Mouse (Mus musculus) MEL (cell line): ENCODE results near the gene Llgl1. TPM values are rescaled to one million over a fixed set of nuclear protein-coding genes. Genes with fewer than 3 reads are reported as not detected.
A peak's percentile ranks its signal among the peaks of the same experiment; 100 is the strongest.

Experiments
- DNase-seq: peaks from one replicate; pipeline ENCODE4 v3.0.0; 2011; ENCODE audit warnings: low read depth, low spot score
- H3K27ac ChIP-seq: 2 replicates; pipeline ENCODE4 v1.5.1; 2012; ENCODE audit warnings: low read depth, mild to moderate bottlenecking, control low read depth, low read length, moderate library complexity; ENCODE audit not compliant: control insufficient read depth
- H3K27me3 ChIP-seq, 2 experiments: fragments of 150-350 bp in 1 of 2; sonication (generic) in 1 of 2; 2 replicates each; pipeline ENCODE4 v1.6.1; 2012; ENCODE audit warnings: low read length in 2 of 2, mild to moderate bottlenecking in 2 of 2, improper control_type of control experiment in 1 of 2, moderate library complexity in 1 of 2; ENCODE audit not compliant: insufficient read depth in 2 of 2, control insufficient read depth in 1 of 2
- H3K36me3 ChIP-seq, 2 experiments: 2 replicates each; pipeline ENCODE4 v1.6.1; 2012 to 2014; ENCODE audit warnings: low read length in 2 of 2, improper control_type of control experiment in 1 of 2, inconsistent platforms in 1 of 2, mild to moderate bottlenecking in 1 of 2; ENCODE audit not compliant: insufficient read depth in 2 of 2, control insufficient read depth in 1 of 2
- H3K4me1 ChIP-seq, 2 experiments: fragments of 150-350 bp in 1 of 2; sonication (generic) in 1 of 2; 2 replicates each; pipeline ENCODE4 v1.6.1; 2012; ENCODE audit warnings: low read length in 2 of 2, improper control_type of control experiment in 1 of 2, mild to moderate bottlenecking in 1 of 2; ENCODE audit not compliant: insufficient read depth in 2 of 2, control insufficient read depth in 1 of 2
- H3K4me3 ChIP-seq, 2 experiments: fragments of 150-350 bp in 1 of 2; sonication (generic) in 1 of 2; 2 replicates each; pipeline ENCODE4 v1.5.1; 2012; ENCODE audit warnings: low read depth in 2 of 2, low read length in 2 of 2, mild to moderate bottlenecking in 2 of 2, moderate library complexity in 2 of 2, control low read depth in 1 of 2, improper control_type of control experiment in 1 of 2; ENCODE audit not compliant: control insufficient read depth in 1 of 2, insufficient read depth in 1 of 2
- H3K79me2 ChIP-seq: 2 replicates; pipeline ENCODE4 v1.6.1; 2012; ENCODE audit warnings: mild to moderate bottlenecking, low read length, moderate library complexity; ENCODE audit not compliant: control insufficient read depth, poor library complexity, insufficient read depth
- H3K9ac ChIP-seq: 2 replicates; pipeline ENCODE4 v1.6.1; 2012; ENCODE audit warnings: low read depth, mild to moderate bottlenecking, control low read depth, low read length, moderate library complexity; ENCODE audit not compliant: control insufficient read depth, poor library complexity, severe bottlenecking
- H3K9me3 ChIP-seq: fragments of 150-350 bp; sonication (generic); replicated peaks from 2 replicates; pipeline ENCODE4 v1.6.1; 2012; ENCODE audit warnings: mild to moderate bottlenecking, low read length, improper control_type of control experiment, moderate library complexity; ENCODE audit not compliant: insufficient read depth
- BHLHE40 ChIP-seq: IDR thresholded peaks from 2 replicates; pipeline ENCODE4 v1.6.1; 2012; ENCODE audit warnings: low read depth, mild to moderate bottlenecking, inconsistent platforms, low read length, improper control_type of control experiment, borderline replicate concordance
- CTCF ChIP-seq, 3 experiments: IDR thresholded peaks in 2 of 3; conservative IDR thresholded peaks in 1 of 3; 2 replicates each; pipeline ENCODE4 v1.5.1; 2011 to 2012; ENCODE audit warnings: low read length in 3 of 3, low read depth in 2 of 3, mild to moderate bottlenecking in 2 of 3, improper control_type of control experiment in 1 of 3, inconsistent platforms in 1 of 3, mixed read lengths in 1 of 3, moderate library complexity in 1 of 3; ENCODE audit not compliant: control insufficient read depth in 1 of 3, insufficient read depth in 1 of 3, poor library complexity in 1 of 3, severe bottlenecking in 1 of 3
- E2F4 ChIP-seq: IDR thresholded peaks from 2 replicates; pipeline ENCODE4 v1.6.1; 2011; ENCODE audit warnings: low read depth, low read length, improper control_type of control experiment, borderline replicate concordance
- ELF1 ChIP-seq: IDR thresholded peaks from 2 replicates; pipeline ENCODE4 v1.6.1; 2014; ENCODE audit warnings: low read depth, mild to moderate bottlenecking, inconsistent platforms, low read length, improper control_type of control experiment, moderate library complexity
- ETS1 ChIP-seq: IDR thresholded peaks from 2 replicates; pipeline ENCODE4 v1.6.1; 2012; ENCODE audit warnings: low read depth, mild to moderate bottlenecking, inconsistent platforms, low read length, improper control_type of control experiment, moderate library complexity
- GABPA ChIP-seq: IDR thresholded peaks from 2 replicates; pipeline ENCODE4 v1.6.1; 2012; ENCODE audit warnings: low read depth, mild to moderate bottlenecking, inconsistent platforms, low read length, improper control_type of control experiment, moderate library complexity
- GATA1 ChIP-seq: IDR thresholded peaks from 2 replicates; pipeline ENCODE4 v1.6.1; 2011; ENCODE audit warnings: low read depth, low read length, improper control_type of control experiment
- KAT2A ChIP-seq: conservative IDR thresholded peaks from 2 replicates; pipeline ENCODE4 v1.6.1; 2012; ENCODE audit warnings: low read depth, low read length, improper control_type of control experiment, inconsistent platforms
- MAFK ChIP-seq: IDR thresholded peaks from 2 replicates; pipeline ENCODE4 v1.6.1; 2011; ENCODE audit warnings: low read depth, mild to moderate bottlenecking, low read length, improper control_type of control experiment, borderline replicate concordance
- MEF2A ChIP-seq: IDR thresholded peaks from 2 replicates; pipeline ENCODE4 v1.6.1; 2014; ENCODE audit warnings: low read depth, mild to moderate bottlenecking, inconsistent platforms, low read length, improper control_type of control experiment; ENCODE audit not compliant: poor library complexity, insufficient replicate concordance, severe bottlenecking; ENCODE audit errors: extremely low read depth
- MXI1 ChIP-seq: IDR thresholded peaks from 2 replicates; pipeline ENCODE4 v1.6.1; 2011; ENCODE audit warnings: mild to moderate bottlenecking, low read depth, low read length, improper control_type of control experiment
- MYB ChIP-seq: IDR thresholded peaks from 2 replicates; pipeline ENCODE4 v1.6.1; 2011; ENCODE audit warnings: mild to moderate bottlenecking, low read depth, low read length, improper control_type of control experiment
- MYC ChIP-seq: IDR thresholded peaks from 2 replicates; pipeline ENCODE4 v1.6.1; 2011; ENCODE audit warnings: low read depth, mild to moderate bottlenecking, low read length, improper control_type of control experiment, moderate library complexity
- NRF1 ChIP-seq: IDR thresholded peaks from 2 replicates; pipeline ENCODE4 v1.6.1; 2014; ENCODE audit warnings: low read depth, mild to moderate bottlenecking, inconsistent platforms, low read length, improper control_type of control experiment, moderate library complexity; ENCODE audit not compliant: poor library complexity, insufficient read depth, severe bottlenecking
- POLR2A ChIP-seq, 2 experiments: IDR thresholded peaks; 2 replicates each; pipeline ENCODE4 v1.6.1; 2011 to 2012; ENCODE audit warnings: low read length in 2 of 2, mild to moderate bottlenecking in 2 of 2, control low read depth in 1 of 2, improper control_type of control experiment in 1 of 2, low read depth in 1 of 2, moderate library complexity in 1 of 2; ENCODE audit not compliant: control insufficient read depth in 1 of 2, insufficient read depth in 1 of 2, poor library complexity in 1 of 2
- POLR2AphosphoS5 ChIP-seq: IDR thresholded peaks from 2 replicates; pipeline ENCODE4 v1.6.1; 2012; ENCODE audit warnings: low read depth, borderline replicate concordance, mild to moderate bottlenecking, inconsistent platforms, low read length, moderate library complexity, mixed read lengths
- RAD21 ChIP-seq: IDR thresholded peaks from 2 replicates; pipeline ENCODE4 v1.6.1; 2011; ENCODE audit warnings: mild to moderate bottlenecking, low read depth, low read length, improper control_type of control experiment
- RCOR1 ChIP-seq: IDR thresholded peaks from 2 replicates; pipeline ENCODE4 v1.6.1; 2012; ENCODE audit warnings: low read depth, mild to moderate bottlenecking, inconsistent platforms, low read length, improper control_type of control experiment
- SIN3A ChIP-seq: IDR thresholded peaks from 2 replicates; pipeline ENCODE4 v1.6.1; 2012; ENCODE audit warnings: low read length, improper control_type of control experiment, inconsistent platforms
- SMC3 ChIP-seq: IDR thresholded peaks from 2 replicates; pipeline ENCODE4 v1.6.1; 2011; ENCODE audit warnings: low read depth, low read length, improper control_type of control experiment
- TBP ChIP-seq: IDR thresholded peaks from 2 replicates; pipeline ENCODE4 v1.8.0; 2011; ENCODE audit warnings: low read depth, low read length, improper control_type of control experiment
- UBTF ChIP-seq: IDR thresholded peaks from 2 replicates; pipeline ENCODE4 v1.6.1; 2012; ENCODE audit warnings: low read depth, mild to moderate bottlenecking, inconsistent platforms, low read length, improper control_type of control experiment, moderate library complexity, borderline replicate concordance; ENCODE audit not compliant: insufficient read depth
- USF1 ChIP-seq: IDR thresholded peaks from 2 replicates; pipeline ENCODE4 v1.6.1; 2014; ENCODE audit warnings: low read depth, mild to moderate bottlenecking, inconsistent platforms, low read length, improper control_type of control experiment, moderate library complexity
- USF2 ChIP-seq, 2 experiments: IDR thresholded peaks; 2 replicates each; pipeline ENCODE4 v1.6.1; 2011 to 2012; ENCODE audit warnings: improper control_type of control experiment in 2 of 2, low read length in 2 of 2, borderline replicate concordance in 1 of 2, inconsistent platforms in 1 of 2, low read depth in 1 of 2, mild to moderate bottlenecking in 1 of 2; ENCODE audit not compliant: insufficient read depth in 1 of 2
- ZC3H11A ChIP-seq: IDR thresholded peaks from 2 replicates; pipeline ENCODE4 v1.6.1; 2012; ENCODE audit warnings: low read depth, mild to moderate bottlenecking, inconsistent platforms, low read length, improper control_type of control experiment
- ZKSCAN1 ChIP-seq: IDR thresholded peaks from 2 replicates; pipeline ENCODE4 v1.6.1; 2012; ENCODE audit warnings: low read depth, mild to moderate bottlenecking, inconsistent platforms, low read length, improper control_type of control experiment, moderate library complexity
- ZMIZ1 ChIP-seq: IDR thresholded peaks from 2 replicates; pipeline ENCODE4 v1.6.1; 2012; ENCODE audit warnings: low read depth, mild to moderate bottlenecking, inconsistent platforms, low read length, improper control_type of control experiment, moderate library complexity
- ZNF384 ChIP-seq: IDR thresholded peaks from 2 replicates; pipeline ENCODE4 v1.6.1; 2012; ENCODE audit warnings: low read depth, mild to moderate bottlenecking, inconsistent platforms, low read length, improper control_type of control experiment
- polyA plus RNA-seq, 2 experiments: library from polyadenylated mRNA; stranded (reverse) in 1 of 2; unstranded in 1 of 2; fragments of >175 nt in 1 of 2; fragments of >200 nt in 1 of 2; gene quantifications; 2 replicates each; pipeline versions ENCODE4 v1.2.1 to v1.2.4; 2012; ENCODE audit warnings: low replicate concordance in 2 of 2, low read depth in 1 of 2; ENCODE audit not compliant: insufficient read length in 2 of 2, insufficient read depth in 1 of 2, missing spikeins in 1 of 2
- total RNA-seq: library from RNA; depleted of rRNA; stranded (reverse); fragments of 300-350 nt; gene quantifications from 2 replicates; pipeline ENCODE4 v1.2.3, GENCODE M21; 2012

Gene Llgl1
- total and polyA plus RNA-seq, 3 experiments: 9.3 to 23.9 TPM; not detected in 1

DNA sequence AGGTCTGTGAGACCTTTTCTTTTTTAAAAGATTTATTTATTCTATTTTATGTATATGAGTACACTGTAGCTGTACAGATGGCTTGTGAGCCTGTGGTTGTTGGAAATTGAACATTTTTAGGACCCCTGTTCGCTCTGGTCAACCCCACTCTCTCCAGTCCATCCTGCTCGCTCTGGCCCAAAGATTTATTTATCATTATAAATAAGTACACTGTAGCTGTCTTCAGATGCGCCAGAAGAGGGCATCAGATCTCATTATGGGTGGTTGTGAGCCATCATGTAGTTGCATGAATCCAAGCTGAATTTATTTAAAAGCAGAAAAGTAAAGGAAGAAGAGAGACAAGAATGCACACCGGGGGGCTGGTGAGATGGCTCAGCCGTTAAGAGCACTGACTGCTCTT is 35.7 kb downstream of the Llgl1 start:
- no peak overlapping the region for H3K9ac ChIP-seq
- DNase-seq: no peak
- H3K36me3 ChIP-seq: no peaks in the 10 kb centered on the region

DNA sequence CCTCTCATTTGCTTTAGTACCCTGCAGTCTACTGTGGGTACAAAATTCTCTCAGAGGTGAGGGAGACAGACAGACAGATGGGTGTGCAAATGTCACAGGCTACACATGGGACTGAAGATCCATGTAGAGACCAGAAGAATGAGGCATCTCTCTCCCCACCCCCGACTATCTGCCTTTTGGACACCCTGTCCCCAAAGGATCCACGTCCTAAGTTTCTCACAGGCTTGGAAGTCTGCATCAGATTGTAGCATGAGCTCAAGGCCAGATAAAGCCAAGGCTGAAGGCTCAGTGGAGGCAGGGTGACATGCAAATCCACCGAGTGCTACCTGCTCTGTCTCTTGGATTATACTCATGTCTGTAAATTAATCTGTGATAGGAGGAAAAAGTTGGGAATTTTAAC is 37.0 kb downstream of the Llgl1 start:
- Histone ChIP-seq H3K27ac (no peak overlapping the region), H3K36me3 (no peaks in the 10 kb centered on the region)

More for the DNA sequence above, 35.7 kb downstream of the Llgl1 start:
- no peak overlapping the region for H3K4me3 ChIP-seq
- TF ChIP-seq CTCF (IDR thresholded peaks at IDR 0.05 in 2 of 3, conservative IDR thresholded peaks at IDR 0.05 in 1 of 3; ENCODE audit: control insufficient read depth in 1 of 3, insufficient read depth in 1 of 3, low read depth in 2 of 3, low read length in 3 of 3, poor library complexity in 1 of 3, severe bottlenecking in 1 of 3): peak in 1 of 3 experiments; percentile 7; a peak in 1 of 6 replicates
- no peak for TF ChIP-seq POLR2AphosphoS5
- no peak for TF ChIP-seq RAD21
- H3K9me3 ChIP-seq: no peaks in the 10 kb centered on the region
- H3K4me1 ChIP-seq: no peaks in the 10 kb centered on the region
- H3K79me2 ChIP-seq: no peaks in the 10 kb centered on the region
- H3K27ac ChIP-seq: no peak overlapping the region
- H3K27me3 ChIP-seq: no peaks in the 10 kb centered on the region

DNA sequence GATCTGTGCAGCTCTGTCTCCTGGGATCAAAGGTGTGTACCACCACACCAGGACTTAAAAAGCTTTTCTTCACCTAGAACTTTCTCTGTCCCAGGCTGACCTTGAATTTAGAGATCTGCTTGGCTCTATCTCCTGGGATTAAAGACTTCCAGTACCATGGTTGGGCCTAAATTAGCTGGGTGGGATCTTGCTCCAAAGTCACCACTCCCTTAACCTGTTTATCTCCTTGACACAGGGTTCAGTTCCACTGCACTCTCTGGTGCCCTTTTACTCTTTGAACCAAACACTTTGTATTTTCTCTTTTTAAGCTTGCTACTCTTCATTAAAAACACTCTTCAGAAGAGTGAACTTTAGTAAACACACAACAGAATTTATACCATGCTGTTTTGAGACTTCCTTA is 37.9 kb downstream of the Llgl1 start:
- no peak for DNase-seq
- Histone ChIP-seq H3K79me2 (no peaks in the 10 kb centered on the region), H3K27ac (no peak overlapping the region), H3K4me3 (no peak overlapping the region), H3K36me3 (peaks cover 0 to 1% of the 10 kb centered on the region in 2 experiments; a peak in 1 of 4 replicates), H3K4me1 (no peaks in the 10 kb centered on the region), H3K9me3 (no peaks in the 10 kb centered on the region), H3K27me3 (no peaks in the 10 kb centered on the region), H3K9ac (no peak overlapping the region)
- TF ChIP-seq GABPA (no peak), MXI1 (no peak), ETS1 (no peak), E2F4 (no peak), MYB (no peak), POLR2AphosphoS5 (no peak), RAD21 (no peak), ZKSCAN1 (no peak), ZMIZ1 (no peak), MYC (no peak), USF1 (no peak), POLR2A (IDR thresholded peaks at IDR 0.05; ENCODE audit: control insufficient read depth in 1 of 2, insufficient read depth in 1 of 2, low read depth in 1 of 2, low read length in 2 of 2, poor library complexity in 1 of 2) (no peak), UBTF (no peak), BHLHE40 (no peak), SIN3A (no peak), MEF2A (no peak), ZC3H11A (no peak), NRF1 (no peak), ZNF384 (no peak)

More for the DNA sequence above, 37.0 kb downstream of the Llgl1 start:
- H3K79me2 ChIP-seq: no peaks in the 10 kb centered on the region
- no peaks in the 10 kb centered on the region for H3K4me1 ChIP-seq
- TF ChIP-seq RCOR1 (no peak), TBP (no peak), CTCF (IDR thresholded peaks at IDR 0.05 in 2 of 3, conservative IDR thresholded peaks at IDR 0.05 in 1 of 3; ENCODE audit: control insufficient read depth in 1 of 3, insufficient read depth in 1 of 3, low read depth in 2 of 3, low read length in 3 of 3, poor library complexity in 1 of 3, severe bottlenecking in 1 of 3) (no peak), E2F4 (no peak), USF2 (IDR thresholded peaks at IDR 0.05; ENCODE audit: borderline replicate concordance in 1 of 2, insufficient read depth in 1 of 2, low read depth in 1 of 2, low read length in 2 of 2) (no peak), SMC3 (no peak), ELF1 (no peak), ZMIZ1 (no peak), MAFK (no peak), ZKSCAN1 (no peak), MXI1 (no peak), KAT2A (no peak), SIN3A (no peak), GATA1 (no peak)
- H3K9ac ChIP-seq: no peak overlapping the region
- H3K9me3 ChIP-seq: no peaks in the 10 kb centered on the region
- no peak for DNase-seq
- H3K27me3 ChIP-seq: no peaks in the 10 kb centered on the region
- H3K4me3 ChIP-seq: no peak overlapping the region
